In genomic region chr7:126436851-126437250, GRCm38 (mm10) we compare ENCODE assay signal across 9 mouse cellular contexts. TPM values are rescaled to one million over a fixed set of nuclear protein-coding genes. Genes with fewer than 3 reads are reported as not detected.
DNase-seq lines count a peak whose midpoint lies in the region; ATAC-seq and TF ChIP-seq lines count a peak whose summit lies in the region.
"Had no signal": no experiment of that assay in that cellular context is flagged by ENCODE, and none has a peak within 500 bp of the region (broad histone marks: within the 10 kb centered on the region; RNA-seq: fewer than 3 reads in every experiment).

No protein-coding gene starts in this region.

- 16% methylated on average over 8 of the region's 8 CpGs for WGBS in hindbrain, postnatal 0 days
- WGBS in liver, embryonic 14.5 days (ENCODE audit: insufficient replicate concordance): 17% methylated on average over 8 of the region's 8 CpGs

- TF ChIP-seq CTCF in hindbrain, postnatal 0 days (IDR thresholded peaks at IDR 0.05; ENCODE audit: low read depth): peak; percentile 90
- TF ChIP-seq CTCF in liver, embryonic 14.5 days (IDR thresholded peaks at IDR 0.05; ENCODE audit: low read depth): peak; percentile 98

- DNase-seq in ovary, postnatal 10 days (ENCODE audit: low spot score): peak; percentile 28
- DNase-seq in ovary, adult 18-20 months (ENCODE audit: low spot score): no peak
- DNase-seq in adipocyte (ENCODE audit: low spot score): peak; percentile 41
- DNase-seq in cerebellum, postnatal 25 days: peak; percentile 57 to 75
- peak; percentile 71 for DNase-seq in hindbrain, postnatal 0 days (ENCODE audit: low spot score)
- peak; percentile 25 to 37 (median 33) for DNase-seq in liver, embryonic 14.5 days (ENCODE audit: low read depth in 3 of 3, low spot score in 3 of 3)
- DNase-seq in retina, embryonic 14.5 days (ENCODE audit: low spot score): peak; percentile 78
- DNase-seq in gastrocnemius, postnatal 25 days: no peak

- H3K27ac ChIP-seq in hindbrain, postnatal 0 days: no peak overlapping the region
- no peak overlapping the region for H3K27ac ChIP-seq in liver, embryonic 14.5 days

- H3K4me3 ChIP-seq in hindbrain, postnatal 0 days (ENCODE audit: low read length): no peak overlapping the region
- no peak overlapping the region for H3K4me3 ChIP-seq in liver, embryonic 14.5 days (ENCODE audit: insufficient read depth in 1 of 2, low read depth in 2 of 2, low read length in 2 of 2)

- H3K9ac ChIP-seq in hindbrain, postnatal 0 days (replicated peaks; ENCODE audit: low read length): no peak overlapping the region
- no peak overlapping the region for H3K9ac ChIP-seq in liver, embryonic 14.5 days (replicated peaks)

- no peaks in the 10 kb centered on the region for H3K4me1 ChIP-seq in hindbrain, postnatal 0 days (ENCODE audit: insufficient read depth, low read length)
- H3K4me1 ChIP-seq in liver, embryonic 14.5 days (replicated peaks; ENCODE audit: control insufficient read depth in 2 of 2, insufficient read depth in 2 of 2, low read length in 1 of 2): no peaks in the 10 kb centered on the region

- no peak overlapping the region for H3K4me2 ChIP-seq in hindbrain, postnatal 0 days (ENCODE audit: low read depth, low read length)
- no peak overlapping the region for H3K4me2 ChIP-seq in liver, embryonic 14.5 days (ENCODE audit: low read depth)

- H3K9me3 ChIP-seq in hindbrain, postnatal 0 days (ENCODE audit: low read length): no peaks in the 10 kb centered on the region
- no peaks in the 10 kb centered on the region for H3K9me3 ChIP-seq in liver, embryonic 14.5 days (ENCODE audit: control insufficient read depth, low read length)

- H3K36me3 ChIP-seq in hindbrain, postnatal 0 days (ENCODE audit: insufficient read depth, low read length): 0 out of 2 replicates have a peak, but pooled peaks cover 6% of the 10 kb centered on the region
- H3K36me3 ChIP-seq in liver, embryonic 14.5 days (replicated peaks; ENCODE audit: control insufficient read depth, insufficient read depth, low read depth): no peaks in the 10 kb centered on the region

- ATAC-seq in hindbrain, postnatal 0 days: peak; percentile 61; the same call in 1 of the 2 replicates
- no peak for ATAC-seq in liver, embryonic 14.5 days (ENCODE audit: insufficient read depth)

- no peaks in the 10 kb centered on the region for H3K27me3 ChIP-seq in hindbrain, postnatal 0 days (ENCODE audit: insufficient read depth, low read length)
- no peaks in the 10 kb centered on the region for H3K27me3 ChIP-seq in liver, embryonic 14.5 days (ENCODE audit: control insufficient read depth, insufficient read depth, low read length)

- no peak for TF ChIP-seq EP300 in liver, embryonic 14.5 days (IDR thresholded peaks at IDR 0.05; ENCODE audit: low read depth)

RNA-seq across cellular contexts. Expression of gene Rabep2, which starts 8.3 kb away (rescaled TPM):
- 22.2 and 22.5 TPM in 2 replicates for total RNA-seq in hindbrain, postnatal 0 days (2014; rRNA removed)
- 19.2 TPM in 2 replicates for polyA plus RNA-seq in hindbrain, postnatal 0 days (2015; fragmentation: Nextera tagmentation; extraction: Ambion mirVana)
- 3.4 and 4.4 TPM in 2 replicates for polyA plus RNA-seq in liver, embryonic 14.5 days (2012; rRNA removed)
- polyA plus RNA-seq in liver, embryonic 14.5 days (2014; fragmentation: Nextera tagmentation; extraction: Ambion mirVana): 3.1 and 4.6 TPM in 2 replicates
- 10 to 100 TPM; 11.2 to 14.6 TPM for total RNA-seq in gastrocnemius, postnatal 25 days (2021)

RNA-seq across cellular contexts. Expression of gene Cd19, which starts 22.2 kb away (rescaled TPM):
- 0.16 TPM in 1 of 2 replicates, not detected in the other for total RNA-seq in hindbrain, postnatal 0 days (2014; rRNA removed)
- 0.05 TPM in 1 of 2 replicates, not detected in the other for polyA plus RNA-seq in hindbrain, postnatal 0 days (2015; fragmentation: Nextera tagmentation; extraction: Ambion mirVana)
- 0.30 and 0.35 TPM in 2 replicates for polyA plus RNA-seq in liver, embryonic 14.5 days (2012; rRNA removed)
- polyA plus RNA-seq in liver, embryonic 14.5 days (2014; fragmentation: Nextera tagmentation; extraction: Ambion mirVana): 0.34 and 0.64 TPM in 2 replicates
- total RNA-seq in gastrocnemius, postnatal 25 days (2021): under 1 TPM in 1 of 2 experiments, not detected in 1; 0.48 TPM
- total RNA-seq: layer of hippocampus, postnatal 25 days had no signal

RNA-seq across cellular contexts. Expression of gene Atp2a1, which starts 26.1 kb away (rescaled TPM):
- 0.99 and 5.4 TPM in 2 replicates for total RNA-seq in hindbrain, postnatal 0 days (2014; rRNA removed)
- polyA plus RNA-seq in hindbrain, postnatal 0 days (2015; fragmentation: Nextera tagmentation; extraction: Ambion mirVana): 0.40 and 0.68 TPM in 2 replicates
- polyA plus RNA-seq in liver, embryonic 14.5 days (2012; rRNA removed): 0.15 and 0.16 TPM in 2 replicates
- polyA plus RNA-seq in liver, embryonic 14.5 days (2014; fragmentation: Nextera tagmentation; extraction: Ambion mirVana): 0.10 TPM in 1 of 2 replicates, not detected in the other
- total RNA-seq in gastrocnemius, postnatal 25 days (2021): over 10,000 TPM; 22,501 to 25,220 TPM

RNA-seq across cellular contexts. Expression of gene Sh2b1, which starts 38.4 kb away (rescaled TPM):
- 34.1 and 41.1 TPM in 2 replicates for total RNA-seq in hindbrain, postnatal 0 days (2014; rRNA removed)
- 50.4 and 54.5 TPM in 2 replicates for polyA plus RNA-seq in hindbrain, postnatal 0 days (2015; fragmentation: Nextera tagmentation; extraction: Ambion mirVana)
- polyA plus RNA-seq in liver, embryonic 14.5 days (2012; rRNA removed): 12.4 and 12.9 TPM in 2 replicates
- polyA plus RNA-seq in liver, embryonic 14.5 days (2014; fragmentation: Nextera tagmentation; extraction: Ambion mirVana): 8.3 and 9.5 TPM in 2 replicates
- total RNA-seq in gastrocnemius, postnatal 25 days (2021): 10 to 100 TPM; 41.5 to 43.9 TPM

RNA-seq across cellular contexts. Expression of gene Nfatc2ip, which starts 40.3 kb away (rescaled TPM):
- total RNA-seq in hindbrain, postnatal 0 days (2014; rRNA removed): 6.1 and 6.4 TPM in 2 replicates
- polyA plus RNA-seq in hindbrain, postnatal 0 days (2015; fragmentation: Nextera tagmentation; extraction: Ambion mirVana): 2.9 and 3.0 TPM in 2 replicates
- polyA plus RNA-seq in liver, embryonic 14.5 days (2012; rRNA removed): 6.8 and 7.1 TPM in 2 replicates
- 3.0 and 3.1 TPM in 2 replicates for polyA plus RNA-seq in liver, embryonic 14.5 days (2014; fragmentation: Nextera tagmentation; extraction: Ambion mirVana)
- 1 to 10 TPM; 2.8 to 3.2 TPM for total RNA-seq in gastrocnemius, postnatal 25 days (2021)

Comparison
In these comparisons a context has a peak if more than half of its experiments do, and no peak if none do; other contexts are left out.
1. DNase-seq: peak in ovary, postnatal 10 days (single experiment), adipocyte (single experiment), cerebellum, postnatal 25 days (2 of 2), hindbrain, postnatal 0 days (single experiment), liver, embryonic 14.5 days (3 of 3) and retina, embryonic 14.5 days (single experiment); none in ovary, adult 18-20 months (single experiment) and gastrocnemius, postnatal 25 days (single experiment).
2. RNA of gene Atp2a1, which starts 26.1 kb away (total RNA-seq): 22,501 to 25,220 TPM in gastrocnemius, postnatal 25 days; 0.99 to 5.4 TPM in hindbrain, postnatal 0 days; every median in the first group is over 1,000 times any median in the second.